Mouse (Mus musculus): ENCODE data around the gene Wfdc11. TPM values are rescaled to one million over a fixed set of nuclear protein-coding genes. Genes with fewer than 3 reads are reported as not detected.
A peak's percentile ranks its signal among the peaks of the same experiment; 100 is the strongest.

Gene Wfdc11
- polyA plus RNA-seq, 1 experiment from 2014 or later = not detected

DNA sequence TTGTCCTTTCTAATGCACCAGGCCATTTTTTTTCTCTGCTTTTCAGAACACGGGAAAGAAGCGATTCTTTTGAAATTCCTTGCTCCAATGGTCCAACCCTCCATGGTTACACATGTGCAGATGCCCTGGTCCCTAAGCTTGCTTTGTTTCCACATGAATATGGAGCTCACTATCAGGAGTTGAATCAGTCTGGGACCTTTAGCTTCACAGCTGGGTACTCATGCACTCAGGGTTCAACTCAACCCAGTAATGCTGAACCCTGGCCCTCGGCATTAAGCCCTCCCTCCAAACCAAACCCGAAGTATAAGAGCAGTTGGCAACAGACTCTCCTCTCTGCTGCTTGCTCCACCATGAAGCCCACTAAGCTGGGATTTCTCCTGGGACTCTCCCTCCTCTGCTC is 24.3 kb upstream of the Wfdc11 start, which contains the start of gene Spint4:
Gene Spint4, plus strand, starts transcription at position 301 of the 400 bp plus-strand sequence.
- Histone ChIP-seq H3K36me3 (ENCODE audit: control insufficient read depth, insufficient read depth, low read length) (no peaks in the 10 kb centered on the region), H3K4me1 (ENCODE audit: control insufficient read depth, insufficient read depth, low read length) (no peaks in the 10 kb centered on the region), H3K27ac (ENCODE audit: low read depth, low read length) (no peak within 1 kb of the TSS), H3K27me3 (ENCODE audit: control insufficient read depth, insufficient read depth, low read length) (no peaks in the 10 kb centered on the region), H3K9me3 (ENCODE audit: control insufficient read depth, low read length) (no peaks in the 10 kb centered on the region), H3K4me2 (ENCODE audit: low read depth, low read length) (no peak within 1 kb of the TSS), H3K9ac (replicated peaks; ENCODE audit: low read depth, low read length) (no peak within 1 kb of the TSS), H3K4me3 (ENCODE audit: low read depth, low read length) (no peak within 1 kb of the TSS)
- no peak for ATAC-seq (ENCODE audit: low read depth)
- 69% methylated on average over 4 of the region's 4 CpGs for WGBS

- Histone ChIP-seq H3K36me3 (ENCODE audit: control insufficient read depth, insufficient read depth, low read length) (no peaks in the 10 kb centered on the region), H3K27ac (ENCODE audit: low read depth, low read length) (no peak within 1 kb of the TSS), H3K4me2 (ENCODE audit: low read depth, low read length) (no peak within 1 kb of the TSS), H3K4me3 (ENCODE audit: low read depth, low read length) (no peak within 1 kb of the TSS), H3K9ac (replicated peaks; ENCODE audit: low read depth, low read length) (no peak within 1 kb of the TSS), H3K27me3 (ENCODE audit: control insufficient read depth, insufficient read depth, low read length) (no peaks in the 10 kb centered on the region), H3K9me3 (ENCODE audit: control insufficient read depth, low read length) (no peaks in the 10 kb centered on the region), H3K4me1 (ENCODE audit: control insufficient read depth, insufficient read depth, low read length) (no peaks in the 10 kb centered on the region)
- ATAC-seq (ENCODE audit: low read depth) = no peak
- 70% methylated on average over 3 of the region's 3 CpGs for WGBS
Observed at GRCm38 (mm10) chr2:164684807-164685206, 10.9 kb upstream of the Wfdc11 start, which contains the start of gene Wfdc13. Gene Wfdc13 (plus strand): TSS chr2:164685107.

DNA sequence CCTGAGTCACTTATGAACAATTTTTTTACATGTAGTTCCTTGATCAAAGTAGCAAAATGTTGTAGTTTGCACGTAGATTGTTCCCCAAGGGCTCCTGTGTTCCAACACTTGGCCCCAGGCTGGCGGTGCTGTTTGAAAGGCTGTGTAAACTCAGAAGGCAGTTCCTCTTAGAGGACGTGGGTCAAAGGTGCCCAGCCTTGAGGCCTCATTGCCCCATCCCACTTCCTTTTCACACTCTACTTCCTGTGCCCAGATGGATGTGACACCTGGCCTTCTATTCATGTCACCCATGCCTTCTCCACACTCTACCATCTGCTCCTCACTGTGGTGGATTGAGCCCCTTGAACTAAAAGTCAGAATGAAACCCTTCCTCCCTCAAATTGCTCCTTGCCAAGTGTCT is 6.0 kb upstream of the Wfdc11 start:
- Histone ChIP-seq H3K4me3 (ENCODE audit: low read depth, low read length) (no peak overlapping the region), H3K27me3 (ENCODE audit: control insufficient read depth, insufficient read depth, low read length) (no peaks in the 10 kb centered on the region), H3K9me3 (ENCODE audit: control insufficient read depth, low read length) (no peaks in the 10 kb centered on the region), H3K9ac (replicated peaks; ENCODE audit: low read depth, low read length) (no peak overlapping the region), H3K27ac (ENCODE audit: low read depth, low read length) (no peak overlapping the region), H3K4me1 (ENCODE audit: control insufficient read depth, insufficient read depth, low read length) (peaks cover 4% of the 10 kb centered on the region; the same call in 1 of the 2 replicates), H3K36me3 (ENCODE audit: control insufficient read depth, insufficient read depth, low read length) (no peaks in the 10 kb centered on the region), H3K4me2 (ENCODE audit: low read depth, low read length) (no peak overlapping the region)
- WGBS = 50% methylated on average over 3 of the region's 3 CpGs
- ATAC-seq (ENCODE audit: low read depth) = no peak

DNA sequence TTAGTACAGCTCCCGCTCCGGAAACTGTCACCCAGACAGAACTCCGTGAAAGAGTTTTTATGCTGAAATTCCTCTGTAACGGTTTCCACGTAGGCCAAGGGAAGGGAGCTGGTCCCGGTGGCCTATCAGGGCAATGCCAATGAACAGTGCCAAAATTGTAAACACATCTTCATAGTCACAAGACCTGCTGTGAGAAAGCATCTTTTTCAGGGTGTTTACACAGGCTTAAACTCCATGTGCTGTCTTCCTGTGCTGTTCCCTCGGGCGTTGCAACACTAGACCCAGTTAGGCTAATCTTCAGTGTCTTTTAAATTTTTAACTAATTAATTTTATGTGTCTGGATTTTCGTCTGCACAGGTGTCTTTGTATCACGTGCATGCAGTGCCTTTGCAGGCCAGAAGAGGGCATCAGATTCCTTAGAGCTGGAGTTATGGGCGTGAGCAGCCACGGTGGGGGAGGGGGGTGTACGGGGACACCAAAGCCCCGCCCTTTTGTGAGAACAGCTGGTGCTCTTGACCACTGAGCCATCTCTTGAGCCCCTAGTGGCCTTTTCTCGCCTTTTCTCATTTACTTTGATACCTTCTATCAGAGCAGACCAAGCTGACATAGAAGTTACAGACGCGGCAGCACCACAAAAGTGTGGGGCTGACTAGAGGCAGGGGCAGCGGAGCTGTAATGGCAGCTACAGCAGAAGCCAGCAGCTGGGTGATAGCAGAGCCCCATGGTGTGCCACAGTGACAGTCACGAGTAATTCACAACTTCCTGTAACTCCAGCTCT is 5.2 kb upstream of the Wfdc11 start:
- peaks cover 4% of the 10 kb centered on the region; the same call in 1 of the 2 replicates for H3K4me1 ChIP-seq (ENCODE audit: control insufficient read depth, insufficient read depth, low read length)
- H3K4me2 ChIP-seq (ENCODE audit: low read depth, low read length) = peak overlapping the region; percentile 52
- no peaks in the 10 kb centered on the region for H3K27me3 ChIP-seq (ENCODE audit: control insufficient read depth, insufficient read depth, low read length)
- peak; percentile 65; the same call in 1 of the 2 replicates for ATAC-seq (ENCODE audit: low read depth)
- H3K9me3 ChIP-seq (ENCODE audit: control insufficient read depth, low read length) = no peaks in the 10 kb centered on the region
- peak overlapping the region; percentile 19 for H3K4me3 ChIP-seq (ENCODE audit: low read depth, low read length)
- no peaks in the 10 kb centered on the region for H3K36me3 ChIP-seq (ENCODE audit: control insufficient read depth, insufficient read depth, low read length)
- WGBS = 21% methylated on average over 19 of the region's 19 CpGs
- H3K27ac ChIP-seq (ENCODE audit: low read depth, low read length) = no peak overlapping the region
- H3K9ac ChIP-seq (replicated peaks; ENCODE audit: low read depth, low read length) = no peak overlapping the region

- no peaks in the 10 kb centered on the region for H3K9me3 ChIP-seq (ENCODE audit: control insufficient read depth, low read length)
- no peak overlapping the region for H3K27ac ChIP-seq (ENCODE audit: low read depth, low read length)
- ATAC-seq (ENCODE audit: low read depth) = no peak
- H3K4me3 ChIP-seq (ENCODE audit: low read depth, low read length) = no peak overlapping the region
- H3K36me3 ChIP-seq (ENCODE audit: control insufficient read depth, insufficient read depth, low read length) = no peaks in the 10 kb centered on the region
- H3K4me1 ChIP-seq (ENCODE audit: control insufficient read depth, insufficient read depth, low read length) = peaks cover 4% of the 10 kb centered on the region; the same call in 1 of the 2 replicates
- no peaks in the 10 kb centered on the region for H3K27me3 ChIP-seq (ENCODE audit: control insufficient read depth, insufficient read depth, low read length)
- H3K9ac ChIP-seq (replicated peaks; ENCODE audit: low read depth, low read length) = no peak overlapping the region
- H3K4me2 ChIP-seq (ENCODE audit: low read depth, low read length) = no peak overlapping the region
- WGBS = 85% methylated on average over 16 of the region's 16 CpGs
Observed at GRCm38 (mm10) chr2:164676916-164677685, 3.2 kb upstream of the Wfdc11 start.

DNA sequence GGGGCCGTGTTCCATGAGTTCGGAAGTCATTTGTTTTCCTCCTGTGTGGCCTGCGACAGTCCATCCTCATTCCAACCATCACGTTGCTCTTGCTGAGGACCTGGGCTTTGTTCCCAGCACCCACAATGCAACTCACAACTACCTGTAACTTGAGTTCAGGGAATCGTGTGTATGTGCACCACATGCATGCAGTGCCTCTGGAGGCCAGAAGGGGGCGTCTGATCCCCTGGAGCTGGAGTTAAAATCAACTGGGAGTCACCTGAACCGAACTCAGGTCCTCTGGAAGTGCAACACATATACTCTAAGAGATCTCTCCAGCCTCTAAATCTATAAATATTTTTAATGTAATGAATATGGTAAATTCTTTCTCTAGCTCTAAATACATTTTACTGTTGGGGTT is 2.2 kb upstream of the Wfdc11 start:
- H3K27ac ChIP-seq (ENCODE audit: low read depth, low read length) = no peak overlapping the region
- no peak overlapping the region for H3K9ac ChIP-seq (replicated peaks; ENCODE audit: low read depth, low read length)
- H3K4me2 ChIP-seq (ENCODE audit: low read depth, low read length) = no peak overlapping the region
- H3K4me1 ChIP-seq (ENCODE audit: control insufficient read depth, insufficient read depth, low read length) = peaks cover 4% of the 10 kb centered on the region; the same call in 1 of the 2 replicates
- no peaks in the 10 kb centered on the region for H3K9me3 ChIP-seq (ENCODE audit: control insufficient read depth, low read length)
- no peaks in the 10 kb centered on the region for H3K36me3 ChIP-seq (ENCODE audit: control insufficient read depth, insufficient read depth, low read length)
- ATAC-seq (ENCODE audit: low read depth) = no peak
- 82% methylated on average over 7 of the region's 7 CpGs for WGBS
- no peaks in the 10 kb centered on the region for H3K27me3 ChIP-seq (ENCODE audit: control insufficient read depth, insufficient read depth, low read length)
- no peak overlapping the region for H3K4me3 ChIP-seq (ENCODE audit: low read depth, low read length)

- no peak for ATAC-seq (ENCODE audit: low read depth)
- 22% methylated on average over 1 of the region's 1 CpGs for WGBS
Observed at GRCm38 (mm10) chr2:164670938-164671337, 2.9 kb downstream of the Wfdc11 start.

GRCm38 (mm10) chr2:164670261-164670660 is 3.6 kb downstream of the Wfdc11 start:
- H3K9me3 ChIP-seq (ENCODE audit: control insufficient read depth, low read length) = no peaks in the 10 kb centered on the region
- no peak overlapping the region for H3K9ac ChIP-seq (replicated peaks; ENCODE audit: low read depth, low read length)
- no peaks in the 10 kb centered on the region for H3K36me3 ChIP-seq (ENCODE audit: control insufficient read depth, insufficient read depth, low read length)
- no peak overlapping the region for H3K4me2 ChIP-seq (ENCODE audit: low read depth, low read length)
- H3K4me1 ChIP-seq (ENCODE audit: control insufficient read depth, insufficient read depth, low read length) = no peaks in the 10 kb centered on the region
- WGBS = 85% methylated on average over 5 of the region's 5 CpGs
- no peak overlapping the region for H3K27ac ChIP-seq (ENCODE audit: low read depth, low read length)
- H3K27me3 ChIP-seq (ENCODE audit: control insufficient read depth, insufficient read depth, low read length) = no peaks in the 10 kb centered on the region
- ATAC-seq (ENCODE audit: low read depth) = no peak
- no peak overlapping the region for H3K4me3 ChIP-seq (ENCODE audit: low read depth, low read length)

More at GRCm38 (mm10) chr2:164670938-164671337, 2.9 kb downstream of the Wfdc11 start:
- no peak overlapping the region for H3K27ac ChIP-seq (ENCODE audit: low read depth, low read length)
- no peaks in the 10 kb centered on the region for H3K9me3 ChIP-seq (ENCODE audit: control insufficient read depth, low read length)
- no peak overlapping the region for H3K4me2 ChIP-seq (ENCODE audit: low read depth, low read length)
- no peaks in the 10 kb centered on the region for H3K36me3 ChIP-seq (ENCODE audit: control insufficient read depth, insufficient read depth, low read length)
- no peaks in the 10 kb centered on the region for H3K4me1 ChIP-seq (ENCODE audit: control insufficient read depth, insufficient read depth, low read length)
- H3K27me3 ChIP-seq (ENCODE audit: control insufficient read depth, insufficient read depth, low read length) = no peaks in the 10 kb centered on the region
- H3K9ac ChIP-seq (replicated peaks; ENCODE audit: low read depth, low read length) = no peak overlapping the region
- H3K4me3 ChIP-seq (ENCODE audit: low read depth, low read length) = no peak overlapping the region

DNA sequence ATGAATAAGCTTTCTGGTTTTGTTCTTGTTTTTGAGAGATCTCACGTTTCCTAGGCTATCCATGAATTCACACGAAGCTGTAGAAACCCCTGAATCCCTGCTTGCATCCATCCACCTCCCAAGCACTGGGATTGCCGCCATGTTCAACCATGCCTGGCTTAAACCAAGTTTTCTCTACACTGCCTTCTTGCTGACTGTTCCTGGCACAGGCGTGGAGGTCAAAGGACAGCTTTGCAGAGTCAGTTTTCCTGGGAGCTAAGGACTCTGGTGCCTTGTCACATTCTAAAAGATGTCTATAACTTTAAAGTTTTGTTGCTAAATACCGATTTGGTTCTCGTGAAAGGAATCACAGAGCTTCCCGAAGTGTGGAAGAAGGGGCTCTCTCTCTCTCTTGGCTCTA is 9.0 kb downstream of the Wfdc11 start:
- 88% methylated on average over 7 of the region's 7 CpGs for WGBS
- Histone ChIP-seq H3K4me3 (ENCODE audit: low read depth, low read length) (no peak overlapping the region), H3K36me3 (ENCODE audit: control insufficient read depth, insufficient read depth, low read length) (no peaks in the 10 kb centered on the region), H3K27ac (ENCODE audit: low read depth, low read length) (no peak overlapping the region), H3K9me3 (ENCODE audit: control insufficient read depth, low read length) (no peaks in the 10 kb centered on the region), H3K4me1 (ENCODE audit: control insufficient read depth, insufficient read depth, low read length) (no peaks in the 10 kb centered on the region), H3K27me3 (ENCODE audit: control insufficient read depth, insufficient read depth, low read length) (no peaks in the 10 kb centered on the region), H3K9ac (replicated peaks; ENCODE audit: low read depth, low read length) (no peak overlapping the region), H3K4me2 (ENCODE audit: low read depth, low read length) (no peak overlapping the region)
- no peak for ATAC-seq (ENCODE audit: low read depth)
